Mouse (Mus musculus) midbrain, embryonic 12.5 days (tissue): ENCODE measurements around the gene Dtx2. TPM values are rescaled to one million over a fixed set of nuclear protein-coding genes. Genes with fewer than 3 reads are reported as not detected.
"Not testable (repeated sequence)": the region's sequence is repeated elsewhere in the genome, so short reads cannot be mapped to it uniquely, and the experiment has no call there.

Experiments used
- ATAC-seq: fragments of 200-750 bp; cut with Nextera tagmentation; 2 replicates; pipeline ENCODE4 v1.8.0; 2017; ENCODE audit warnings: low read depth, moderate TSS enrichment, moderate library complexity; ENCODE audit not compliant: low FRiP score
- H3K27ac ChIP-seq: fragments of 300-500 bp; sonication (generic); replicated peaks from 2 replicates; pipeline ENCODE4 v1.5.1; 2016; ENCODE audit warnings: mild to moderate bottlenecking
- H3K27me3 ChIP-seq: fragments of 300-500 bp; sonication (generic); 2 replicates; pipeline ENCODE4 v1.6.1; 2016; ENCODE audit warnings: mild to moderate bottlenecking
- H3K36me3 ChIP-seq: fragments of 300-500 bp; sonication (generic); 2 replicates; pipeline ENCODE4 v1.6.1; 2016
- H3K4me1 ChIP-seq: fragments of 300-500 bp; sonication (generic); 2 replicates; pipeline ENCODE4 v1.6.1; 2016
- H3K4me2 ChIP-seq: fragments of 300-500 bp; sonication (generic); replicated peaks from 2 replicates; pipeline ENCODE4 v1.6.1; 2016; ENCODE audit warnings: mild to moderate bottlenecking, moderate library complexity
- H3K4me3 ChIP-seq: fragments of 300-500 bp; sonication (generic); 2 replicates; pipeline ENCODE4 v1.5.1; 2016; ENCODE audit warnings: mild to moderate bottlenecking
- H3K9ac ChIP-seq: fragments of 300-500 bp; sonication (generic); replicated peaks from 2 replicates; pipeline ENCODE4 v1.6.1; 2016; ENCODE audit warnings: mild to moderate bottlenecking, moderate library complexity
- H3K9me3 ChIP-seq: fragments of 300-500 bp; sonication (generic); 2 replicates; pipeline ENCODE4 v1.6.1; 2016; ENCODE audit warnings: mild to moderate bottlenecking
- WGBS: fragments of 180-500 bp; shearing (Covaris S2); methylation state at CpG from one replicate; pipeline ENCODE4 v1.1.7; 2016; 5-methylcytosine and 5-hydroxymethylcytosine counted together
- polyA plus RNA-seq: library from polyadenylated mRNA; unstranded; fragments of >200 nt; fragmentation: Nextera tagmentation; extraction: Ambion mirVana; gene quantifications from 2 replicates; pipeline ENCODE4 v1.2.1, GENCODE M21; 2016

Dtx2 gene
- polyA plus RNA-seq, 1 experiment from 2014 or later, result 30.7 TPM

GRCm38 (mm10) chr5:136036667-136037066, 42.1 kb downstream of the Dtx2 start:
- H3K27ac ChIP-seq, result no peak overlapping the region
- no peaks in the 10 kb centered on the region for H3K27me3 ChIP-seq
- no peak overlapping the region for H3K4me2 ChIP-seq
- H3K4me3 ChIP-seq, result no peak overlapping the region
- H3K4me1 ChIP-seq, result no peaks in the 10 kb centered on the region
- no peak for ATAC-seq
- H3K9ac ChIP-seq, result no peak overlapping the region
- H3K9me3 ChIP-seq, result no peaks in the 10 kb centered on the region
- WGBS, result 67% methylated on average over 1 of the region's 1 CpGs
- H3K36me3 ChIP-seq, result peaks cover 9% of the 10 kb centered on the region

GRCm38 (mm10) chr5:136038258-136039214, 43.9 kb downstream of the Dtx2 start, which contains the start of gene Upk3b:
TSS of gene Upk3b (plus strand) at chr5:136038496.
- no peak within 1 kb of the TSS for H3K9ac ChIP-seq
- H3K36me3 ChIP-seq, result no peaks in the 10 kb centered on the region
- H3K4me2 ChIP-seq, result no peak within 1 kb of the TSS
- H3K4me1 ChIP-seq, result no peaks in the 10 kb centered on the region
- H3K27me3 ChIP-seq, result no peaks in the 10 kb centered on the region
- H3K27ac ChIP-seq, result no peak within 1 kb of the TSS
- no peak within 1 kb of the TSS for H3K4me3 ChIP-seq
- 84% methylated on average over 17 of the region's 17 CpGs for whole genome bisulfite sequencing
- ATAC-seq, result no peak
- no peaks in the 10 kb centered on the region for H3K9me3 ChIP-seq

- Histone ChIP-seq H3K4me3 (no peak overlapping the region), H3K9me3 (no peaks in the 10 kb centered on the region), H3K4me1 (no peaks in the 10 kb centered on the region), H3K27ac (no peak overlapping the region), H3K9ac (no peak overlapping the region), H3K36me3 (no peaks in the 10 kb centered on the region), H3K27me3 (no peaks in the 10 kb centered on the region), H3K4me2 (no peak overlapping the region)
- ATAC-seq, result no peak
- 39% methylated on average over 5 of the region's 5 CpGs for WGBS
Measured at GRCm38 (mm10) chr5:136040210-136040609, 45.6 kb downstream of the Dtx2 start.

- H3K27ac ChIP-seq, result no peak overlapping the region
- H3K4me2 ChIP-seq, result no peak overlapping the region
- no peak overlapping the region for H3K9ac ChIP-seq
- no peaks in the 10 kb centered on the region for H3K9me3 ChIP-seq
- no peaks in the 10 kb centered on the region for H3K27me3 ChIP-seq
- no peaks in the 10 kb centered on the region for H3K4me1 ChIP-seq
- H3K36me3 ChIP-seq, result no peaks in the 10 kb centered on the region
- 36% methylated on average over 2 of the region's 2 CpGs for WGBS
- H3K4me3 ChIP-seq, result no peak overlapping the region
- no peak for ATAC-seq
Measured at GRCm38 (mm10) chr5:136041260-136041659, 46.7 kb downstream of the Dtx2 start.

GRCm38 (mm10) chr5:136041666-136042065, 47.1 kb downstream of the Dtx2 start:
- WGBS, result 92% methylated on average over 8 of the region's 8 CpGs

GRCm38 (mm10) chr5:136044865-136045264, 50.3 kb downstream of the Dtx2 start:
- no peak for ATAC-seq
- Histone ChIP-seq H3K4me3 (no peak overlapping the region), H3K9me3 (no peaks in the 10 kb centered on the region), H3K27ac (no peak overlapping the region), H3K4me2 (no peak overlapping the region), H3K27me3 (no peaks in the 10 kb centered on the region), H3K9ac (no peak overlapping the region), H3K4me1 (no peaks in the 10 kb centered on the region), H3K36me3 (no peaks in the 10 kb centered on the region)
- WGBS, result 72% methylated on average over 13 of the region's 13 CpGs

More at GRCm38 (mm10) chr5:136041666-136042065, 47.1 kb downstream of the Dtx2 start:
- Histone ChIP-seq H3K9ac (no peak overlapping the region), H3K9me3 (no peaks in the 10 kb centered on the region), H3K4me3 (no peak overlapping the region), H3K4me2 (no peak overlapping the region), H3K36me3 (no peaks in the 10 kb centered on the region), H3K4me1 (no peaks in the 10 kb centered on the region), H3K27me3 (no peaks in the 10 kb centered on the region), H3K27ac (no peak overlapping the region)
- no peak for ATAC-seq

GRCm38 (mm10) chr5:136045408-136045807, 50.8 kb downstream of the Dtx2 start:
- no peaks in the 10 kb centered on the region for H3K9me3 ChIP-seq
- no peak overlapping the region for H3K4me3 ChIP-seq
- H3K27ac ChIP-seq, result no peak overlapping the region
- 44% methylated on average over 9 of the region's 9 CpGs for WGBS
- H3K4me1 ChIP-seq, result no peaks in the 10 kb centered on the region
- no peaks in the 10 kb centered on the region for H3K36me3 ChIP-seq
- no peak overlapping the region for H3K9ac ChIP-seq
- no peak overlapping the region for H3K4me2 ChIP-seq
- no peak for ATAC-seq
- H3K27me3 ChIP-seq, result no peaks in the 10 kb centered on the region

GRCm38 (mm10) chr5:136045987-136046386, 51.4 kb downstream of the Dtx2 start:
- Histone ChIP-seq H3K9me3 (no peaks in the 10 kb centered on the region), H3K4me2 (no peak overlapping the region), H3K9ac (no peak overlapping the region), H3K27me3 (no peaks in the 10 kb centered on the region), H3K36me3 (no peaks in the 10 kb centered on the region), H3K4me3 (no peak overlapping the region), H3K27ac (no peak overlapping the region), H3K4me1 (no peaks in the 10 kb centered on the region)
- no peak for ATAC-seq
- 5% methylated on average over 10 of the region's 10 CpGs for WGBS

GRCm38 (mm10) chr5:136048541-136048940, 53.9 kb downstream of the Dtx2 start:
- H3K4me1 ChIP-seq, result peaks cover 12% of the 10 kb centered on the region
- H3K9ac ChIP-seq, H3K4me3 ChIP-seq, H3K27me3 ChIP-seq, H3K36me3 ChIP-seq, H3K9me3 ChIP-seq, H3K4me2 ChIP-seq, ATAC-seq, H3K27ac ChIP-seq: not testable (repeated sequence)

GRCm38 (mm10) chr5:136049926-136050325, 55.3 kb downstream of the Dtx2 start:
- no peak overlapping the region for H3K4me3 ChIP-seq
- H3K4me1 ChIP-seq, result peaks cover 12% of the 10 kb centered on the region
- WGBS, result 87% methylated on average over 6 of the region's 6 CpGs
- no peak overlapping the region for H3K27ac ChIP-seq
- H3K9me3 ChIP-seq, result no peaks in the 10 kb centered on the region
- no peak overlapping the region for H3K4me2 ChIP-seq
- no peaks in the 10 kb centered on the region for H3K27me3 ChIP-seq
- no peak overlapping the region for H3K9ac ChIP-seq
- no peaks in the 10 kb centered on the region for H3K36me3 ChIP-seq
- ATAC-seq, result no peak

- 7% methylated on average over 10 of the region's 10 CpGs for WGBS
- Histone ChIP-seq H3K27ac (peak overlapping the region; percentile 55), H3K4me3 (no peak overlapping the region), H3K27me3 (no peaks in the 10 kb centered on the region), H3K4me2 (no peak overlapping the region), H3K36me3 (no peaks in the 10 kb centered on the region), H3K9ac (no peak overlapping the region), H3K4me1 (peaks cover 12% of the 10 kb centered on the region), H3K9me3 (no peaks in the 10 kb centered on the region)
- ATAC-seq, result peak; percentile 49
Measured at GRCm38 (mm10) chr5:136051231-136052085, 56.9 kb downstream of the Dtx2 start.
